Mouse (Mus musculus): Measurements from ENCODE around the gene Cadm1. TPM values are rescaled to one million over a fixed set of nuclear protein-coding genes. Genes with fewer than 3 reads are reported as not detected.

The Cadm1 gene
- polyA plus RNA-seq, 1 experiment from 2014 or later = 6.4 TPM

- H3K36me3 ChIP-seq (replicated peaks) = no peaks in the 10 kb centered on the region
These were observed 316.3 kb downstream of the Cadm1 start for GRCm38 (mm10) chr9:47846275-47846674.

GRCm38 (mm10) chr9:47846926-47847325 is 317.0 kb downstream of the Cadm1 start:
- no peak overlapping the region for H3K9ac ChIP-seq
- H3K27ac ChIP-seq (replicated peaks) = no peak overlapping the region
- H3K4me3 ChIP-seq (replicated peaks) = no peak overlapping the region
- no peaks in the 10 kb centered on the region for H3K4me1 ChIP-seq (replicated peaks)
- H3K4me2 ChIP-seq = no peak overlapping the region
- ATAC-seq (ENCODE audit: insufficient read depth) = no peak
- H3K9me3 ChIP-seq (replicated peaks) = no peaks in the 10 kb centered on the region
- no peaks in the 10 kb centered on the region for H3K36me3 ChIP-seq (replicated peaks)
- no peaks in the 10 kb centered on the region for H3K27me3 ChIP-seq
- 66% methylated on average over 6 of the region's 6 CpGs for WGBS (ENCODE audit: insufficient replicate concordance)

More at GRCm38 (mm10) chr9:47846275-47846674, 316.3 kb downstream of the Cadm1 start:
- no peaks in the 10 kb centered on the region for H3K9me3 ChIP-seq (replicated peaks)
- H3K27ac ChIP-seq (replicated peaks) = no peak overlapping the region
- no peak overlapping the region for H3K4me2 ChIP-seq
- H3K9ac ChIP-seq = no peak overlapping the region
- no peaks in the 10 kb centered on the region for H3K27me3 ChIP-seq
- no peak overlapping the region for H3K4me3 ChIP-seq (replicated peaks)
- ATAC-seq (ENCODE audit: insufficient read depth) = no peak
- no peaks in the 10 kb centered on the region for H3K4me1 ChIP-seq (replicated peaks)
- 69% methylated on average over 10 of the region's 10 CpGs for WGBS (ENCODE audit: insufficient replicate concordance)

DNA sequence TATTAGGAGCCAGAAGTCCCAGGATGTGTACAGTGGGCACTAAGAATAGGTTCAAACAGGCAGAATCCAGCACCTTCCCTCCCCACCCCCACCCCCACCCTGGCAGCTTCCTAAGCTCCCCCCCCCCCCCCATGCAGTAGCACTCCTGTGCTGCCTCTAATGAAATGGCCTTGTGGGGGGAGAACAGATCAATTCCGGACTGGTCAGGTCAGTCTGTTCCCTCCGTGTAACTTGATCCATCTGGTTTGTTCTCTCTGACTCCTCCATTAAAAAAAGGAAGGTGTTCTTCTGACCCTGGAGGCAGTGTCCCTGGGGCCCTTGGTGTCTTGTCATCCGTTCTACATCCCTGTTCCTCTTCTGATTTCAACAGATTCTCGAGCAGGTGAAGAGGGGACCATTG is 317.8 kb downstream of the Cadm1 start:
- H3K36me3 ChIP-seq (replicated peaks) = no peaks in the 10 kb centered on the region
- no peaks in the 10 kb centered on the region for H3K4me1 ChIP-seq (replicated peaks)
- no peaks in the 10 kb centered on the region for H3K9me3 ChIP-seq (replicated peaks)
- no peak overlapping the region for H3K27ac ChIP-seq (replicated peaks)
- no peak overlapping the region for H3K4me3 ChIP-seq (replicated peaks)
- WGBS (ENCODE audit: insufficient replicate concordance) = 7% methylated on average over 4 of the region's 4 CpGs
- no peak for ATAC-seq (ENCODE audit: insufficient read depth)
- no peaks in the 10 kb centered on the region for H3K27me3 ChIP-seq
- H3K4me2 ChIP-seq = no peak overlapping the region
- H3K9ac ChIP-seq = no peak overlapping the region

- Histone ChIP-seq H3K27me3 (no peaks in the 10 kb centered on the region), H3K4me3 (replicated peaks) (no peak overlapping the region), H3K36me3 (replicated peaks) (no peaks in the 10 kb centered on the region), H3K4me2 (no peak overlapping the region), H3K27ac (replicated peaks) (no peak overlapping the region), H3K9ac (no peak overlapping the region), H3K9me3 (replicated peaks) (no peaks in the 10 kb centered on the region), H3K4me1 (replicated peaks) (no peaks in the 10 kb centered on the region)
- WGBS (ENCODE audit: insufficient replicate concordance) = 57% methylated on average over 5 of the region's 5 CpGs
- ATAC-seq (ENCODE audit: insufficient read depth) = no peak
These were observed 318.8 kb downstream of the Cadm1 start for GRCm38 (mm10) chr9:47848745-47849144.

DNA sequence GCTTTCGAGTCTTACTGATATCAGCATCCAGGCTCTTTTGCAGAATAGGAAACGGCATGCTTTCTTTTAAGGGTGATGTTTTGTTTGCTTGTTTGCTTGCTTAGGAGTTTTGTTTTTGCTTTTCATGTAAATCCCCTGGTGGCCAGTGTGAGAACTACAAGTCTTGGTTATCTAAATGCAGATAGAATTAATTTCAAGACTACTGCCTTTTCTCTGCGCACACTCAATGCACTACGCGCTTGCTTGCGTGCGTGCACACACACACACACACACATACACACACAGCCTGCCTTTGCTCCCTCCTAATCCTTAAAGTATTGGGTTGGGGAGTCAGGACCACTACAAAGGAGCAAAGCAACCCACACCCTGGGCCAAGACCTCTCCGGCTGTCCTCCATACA is 326.3 kb downstream of the Cadm1 start:
- Histone ChIP-seq H3K27me3 (no peaks in the 10 kb centered on the region), H3K9ac (no peak overlapping the region), H3K36me3 (replicated peaks) (no peaks in the 10 kb centered on the region), H3K4me2 (no peak overlapping the region), H3K4me3 (replicated peaks) (no peak overlapping the region), H3K4me1 (replicated peaks) (no peaks in the 10 kb centered on the region), H3K9me3 (replicated peaks) (no peaks in the 10 kb centered on the region), H3K27ac (replicated peaks) (no peak overlapping the region)
- 62% methylated on average over 8 of the region's 8 CpGs for WGBS (ENCODE audit: insufficient replicate concordance)
- no peak for ATAC-seq (ENCODE audit: insufficient read depth)

GRCm38 (mm10) chr9:47857235-47857634 is 327.3 kb downstream of the Cadm1 start:
- ATAC-seq (ENCODE audit: insufficient read depth) = no peak
- H3K4me1 ChIP-seq (replicated peaks) = no peaks in the 10 kb centered on the region
- no peak overlapping the region for H3K4me2 ChIP-seq
- H3K27ac ChIP-seq (replicated peaks) = no peak overlapping the region
- 58% methylated on average over 7 of the region's 7 CpGs for WGBS (ENCODE audit: insufficient replicate concordance)
- H3K9me3 ChIP-seq (replicated peaks) = no peaks in the 10 kb centered on the region
- H3K27me3 ChIP-seq = no peaks in the 10 kb centered on the region
- H3K4me3 ChIP-seq (replicated peaks) = no peak overlapping the region
- no peaks in the 10 kb centered on the region for H3K36me3 ChIP-seq (replicated peaks)
- H3K9ac ChIP-seq = no peak overlapping the region

DNA sequence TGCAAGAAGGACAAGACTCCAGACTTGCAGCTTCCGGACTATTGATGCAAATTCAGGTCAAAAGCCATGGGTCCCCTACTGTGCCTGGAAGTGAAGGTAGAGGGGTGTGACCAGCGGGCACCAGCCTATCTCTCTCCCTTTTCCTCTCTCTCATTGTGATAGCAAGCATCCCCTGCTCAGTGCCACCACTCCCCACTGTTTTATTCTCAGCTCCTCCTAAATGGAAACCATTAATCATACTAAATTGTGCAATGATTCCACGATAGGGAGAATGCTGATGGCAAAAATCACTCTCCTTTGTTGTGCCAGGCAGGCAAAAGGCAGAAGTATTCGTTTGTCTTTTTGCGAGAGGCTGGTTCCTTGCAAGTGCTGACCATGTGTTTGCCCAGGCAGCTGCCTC is 328.2 kb downstream of the Cadm1 start:
- Histone ChIP-seq H3K4me3 (replicated peaks) (no peak overlapping the region), H3K36me3 (replicated peaks) (no peaks in the 10 kb centered on the region), H3K9me3 (replicated peaks) (no peaks in the 10 kb centered on the region), H3K4me2 (no peak overlapping the region), H3K9ac (no peak overlapping the region), H3K4me1 (replicated peaks) (no peaks in the 10 kb centered on the region), H3K27ac (replicated peaks) (no peak overlapping the region), H3K27me3 (no peaks in the 10 kb centered on the region)
- WGBS (ENCODE audit: insufficient replicate concordance) = 58% methylated on average over 5 of the region's 5 CpGs
- ATAC-seq (ENCODE audit: insufficient read depth) = no peak

DNA sequence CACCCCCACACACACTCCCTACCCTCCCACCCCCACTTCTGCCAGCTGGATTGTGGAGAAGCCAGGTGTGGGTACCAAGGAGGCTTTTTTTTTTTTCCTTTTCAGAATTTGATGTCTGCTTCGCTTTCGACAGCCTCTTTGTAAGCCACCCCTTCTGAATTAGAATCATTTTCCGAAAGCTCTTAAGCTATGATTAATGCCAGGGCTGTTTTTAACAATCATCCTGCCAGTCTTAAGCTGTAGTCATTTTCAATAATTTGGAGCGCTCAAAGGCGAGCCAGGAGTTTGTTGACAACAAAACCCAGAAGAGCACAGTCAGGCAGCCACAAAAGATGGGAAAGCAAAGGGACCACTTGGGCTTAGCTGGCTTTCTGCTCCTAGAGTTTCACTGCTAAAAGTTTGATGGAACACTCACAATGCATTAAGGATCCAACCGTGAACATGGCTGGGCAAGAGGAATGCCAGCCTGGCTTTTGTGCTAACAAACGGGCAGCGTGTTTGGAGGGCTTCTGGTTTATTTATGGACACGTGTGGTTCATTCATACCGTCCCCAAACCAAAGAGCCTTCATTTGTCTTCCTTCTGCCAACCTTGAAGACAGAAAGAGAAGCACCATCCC is 328.9 kb downstream of the Cadm1 start:
- no peak overlapping the region for H3K27ac ChIP-seq (replicated peaks)
- WGBS (ENCODE audit: insufficient replicate concordance) = 64% methylated on average over 10 of the region's 10 CpGs
- no peak overlapping the region for H3K4me2 ChIP-seq
- ATAC-seq (ENCODE audit: insufficient read depth) = no peak
- H3K9me3 ChIP-seq (replicated peaks) = no peaks in the 10 kb centered on the region
- H3K27me3 ChIP-seq = no peaks in the 10 kb centered on the region
- H3K4me1 ChIP-seq (replicated peaks) = no peaks in the 10 kb centered on the region
- no peak overlapping the region for H3K9ac ChIP-seq
- H3K36me3 ChIP-seq (replicated peaks) = no peaks in the 10 kb centered on the region
- H3K4me3 ChIP-seq (replicated peaks) = no peak overlapping the region

DNA sequence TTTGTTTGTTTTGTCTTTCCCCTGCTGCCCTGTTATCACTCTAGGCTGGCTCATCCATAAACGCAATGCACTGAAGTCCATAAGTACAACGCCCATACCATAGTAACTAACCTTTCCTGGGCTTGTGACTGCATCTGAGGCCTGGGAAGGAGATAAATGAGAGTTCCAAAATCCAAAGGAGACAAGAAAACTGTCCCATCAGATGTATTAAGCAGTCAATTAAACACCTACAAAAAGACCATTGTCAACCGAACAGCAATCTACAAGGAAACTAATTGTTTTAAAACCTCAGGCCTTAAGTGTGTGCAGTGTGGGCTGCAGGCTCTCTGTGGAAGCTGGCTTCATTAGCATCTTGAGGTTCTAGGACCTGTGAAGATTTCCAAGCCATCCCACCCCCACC is 331.0 kb downstream of the Cadm1 start:
- no peaks in the 10 kb centered on the region for H3K36me3 ChIP-seq (replicated peaks)
- WGBS (ENCODE audit: insufficient replicate concordance) = 54% methylated on average over 3 of the region's 3 CpGs
- H3K9ac ChIP-seq = no peak overlapping the region
- no peaks in the 10 kb centered on the region for H3K4me1 ChIP-seq (replicated peaks)
- H3K4me3 ChIP-seq (replicated peaks) = no peak overlapping the region
- ATAC-seq (ENCODE audit: insufficient read depth) = no peak
- no peaks in the 10 kb centered on the region for H3K27me3 ChIP-seq
- H3K4me2 ChIP-seq = no peak overlapping the region
- no peak overlapping the region for H3K27ac ChIP-seq (replicated peaks)
- H3K9me3 ChIP-seq (replicated peaks) = no peaks in the 10 kb centered on the region

- Histone ChIP-seq H3K4me2 (no peak overlapping the region), H3K9me3 (replicated peaks) (no peaks in the 10 kb centered on the region), H3K4me1 (replicated peaks) (no peaks in the 10 kb centered on the region), H3K36me3 (replicated peaks) (no peaks in the 10 kb centered on the region), H3K4me3 (replicated peaks) (no peak overlapping the region), H3K9ac (no peak overlapping the region), H3K27ac (replicated peaks) (no peak overlapping the region), H3K27me3 (no peaks in the 10 kb centered on the region)
- WGBS (ENCODE audit: insufficient replicate concordance) = 45% methylated on average over 2 of the region's 2 CpGs
- ATAC-seq (ENCODE audit: insufficient read depth) = no peak
These were observed 331.8 kb downstream of the Cadm1 start for GRCm38 (mm10) chr9:47861783-47862182.

- Histone ChIP-seq H3K4me1 (replicated peaks) (no peaks in the 10 kb centered on the region), H3K4me3 (replicated peaks) (no peak overlapping the region), H3K27me3 (no peaks in the 10 kb centered on the region), H3K4me2 (no peak overlapping the region), H3K36me3 (replicated peaks) (no peaks in the 10 kb centered on the region), H3K27ac (replicated peaks) (no peak overlapping the region), H3K9ac (no peak overlapping the region), H3K9me3 (replicated peaks) (no peaks in the 10 kb centered on the region)
- 18% methylated on average over 1 of the region's 1 CpGs for WGBS (ENCODE audit: insufficient replicate concordance)
- no peak for ATAC-seq (ENCODE audit: insufficient read depth)
These were observed 336.0 kb downstream of the Cadm1 start for GRCm38 (mm10) chr9:47866001-47866400.

GRCm38 (mm10) chr9:47867474-47867873 is 337.5 kb downstream of the Cadm1 start:
- no peak overlapping the region for H3K4me3 ChIP-seq (replicated peaks)
- no peaks in the 10 kb centered on the region for H3K36me3 ChIP-seq (replicated peaks)
- whole genome bisulfite sequencing (ENCODE audit: insufficient replicate concordance) = 69% methylated on average over 7 of the region's 7 CpGs
- no peak for ATAC-seq (ENCODE audit: insufficient read depth)
- H3K4me1 ChIP-seq (replicated peaks) = no peaks in the 10 kb centered on the region
- H3K27ac ChIP-seq (replicated peaks) = no peak overlapping the region
- H3K9me3 ChIP-seq (replicated peaks) = no peaks in the 10 kb centered on the region
- H3K27me3 ChIP-seq = no peaks in the 10 kb centered on the region
- no peak overlapping the region for H3K4me2 ChIP-seq
- H3K9ac ChIP-seq = no peak overlapping the region
